Mouse (Mus musculus): ENCODE measurements around the gene Tspan18.

- TF ChIP-seq CTCF (IDR thresholded peaks at IDR 0.05; ENCODE audit: borderline replicate concordance, extremely low read depth, insufficient read depth, insufficient read length) (no peak), POLR2A (IDR thresholded peaks at IDR 0.05; ENCODE audit: borderline replicate concordance, extremely low read depth, insufficient read depth, insufficient read length, poor library complexity, severe bottlenecking) (no peak)
Observed at GRCm38 (mm10) chr2:93204571-93204970, 129.7 kb downstream of the Tspan18 start.

All from brain, embryonic 14.5 days (tissue).